Mouse (Mus musculus): ENCODE data around the gene Chrng.

- TF ChIP-seq GATA1 (IDR thresholded peaks at IDR 0.05; ENCODE audit: low read length) (no peak), TAL1 (IDR thresholded peaks at IDR 0.05; ENCODE audit: low read length) (no peak)
Measured at GRCm38 (mm10) chr1:87217938-87218337, 13.5 kb downstream of the Chrng start.
